Mouse (Mus musculus): ENCODE data around the gene Coasy. TPM values are rescaled to one million over a fixed set of nuclear protein-coding genes. Genes with fewer than 3 reads are reported as not detected.
A peak's percentile ranks its signal among the peaks of the same experiment; 100 is the strongest.

Gene Coasy
- polyA plus RNA-seq, 1 experiment from 2014 or later = 59.6 TPM

DNA sequence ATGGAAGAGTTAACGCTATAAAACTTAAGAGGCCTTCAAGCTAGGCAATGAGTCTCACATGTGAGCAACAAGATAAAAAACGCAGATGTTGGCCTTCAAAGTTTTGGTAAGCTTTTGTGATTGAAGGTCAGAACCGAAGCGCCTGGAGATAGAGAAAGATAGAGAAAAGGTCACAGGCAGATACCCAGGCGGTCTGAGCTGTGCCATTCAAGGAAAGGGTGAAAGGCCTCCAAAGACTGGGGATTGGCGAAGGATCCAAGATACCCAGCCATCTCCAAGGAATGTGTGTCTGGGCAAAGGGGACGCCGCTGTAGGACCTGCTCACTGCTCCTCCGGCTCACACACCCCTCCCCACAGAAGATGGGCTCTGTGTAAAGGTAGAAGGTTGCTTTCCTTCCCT lies 17.4 kb upstream of the Coasy start:
- no peak for DNase-seq (ENCODE audit: low spot score)
- peaks cover 41% of the 10 kb centered on the region for H3K4me1 ChIP-seq (replicated peaks)
- H3K36me3 ChIP-seq = peaks cover 40% of the 10 kb centered on the region
- 92% methylated on average over 9 of the region's 9 CpGs for WGBS
- H3K9me3 ChIP-seq = no peaks in the 10 kb centered on the region
- no peak overlapping the region for H3K4me3 ChIP-seq
- peaks cover 9% of the 10 kb centered on the region; the same call in 1 of the 2 replicates for H3K27me3 ChIP-seq (ENCODE audit: insufficient read depth, poor library complexity, severe bottlenecking)
- no peak overlapping the region for H3K27ac ChIP-seq

DNA sequence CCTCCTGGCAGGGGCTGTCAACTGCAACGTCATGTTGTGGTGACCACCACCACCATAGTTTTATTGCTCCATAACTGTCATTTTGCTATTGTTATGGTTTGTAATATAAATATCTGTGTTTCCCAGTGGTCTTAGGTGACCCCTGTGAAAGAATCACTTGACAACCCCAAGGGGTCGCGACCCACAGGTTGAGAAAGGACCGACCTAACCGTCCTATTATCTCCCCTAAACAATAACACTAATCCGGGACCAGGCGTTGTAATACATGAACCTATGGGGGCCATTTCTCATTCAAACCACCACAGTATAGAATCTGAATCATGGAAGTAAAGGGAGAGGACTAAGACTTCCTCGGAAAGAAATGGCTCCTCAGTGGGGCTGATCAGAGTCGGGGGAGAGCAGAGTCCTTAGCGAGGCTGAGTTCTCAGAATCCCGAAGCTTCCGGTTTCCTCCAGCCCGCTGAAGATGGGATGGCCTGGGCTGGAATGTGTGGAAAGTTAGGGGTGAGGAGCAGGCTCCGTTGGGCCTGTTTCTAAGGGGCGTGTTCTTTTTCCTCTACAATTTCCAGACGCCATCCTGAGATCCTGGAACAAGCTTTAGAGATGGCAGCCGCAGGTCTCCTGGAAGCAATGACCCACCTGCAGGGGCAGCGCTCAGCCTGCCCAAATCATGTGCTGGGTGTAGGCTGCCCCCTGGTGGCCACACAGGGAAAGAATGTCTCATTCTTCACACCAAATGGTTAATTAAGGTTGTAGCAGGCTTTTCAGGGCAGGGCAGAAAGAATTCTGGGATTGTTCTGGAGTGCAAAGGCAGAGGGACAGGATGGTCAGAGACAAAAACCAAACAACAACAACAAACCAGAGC lies 15.6 kb upstream of the Coasy start:
- H3K4me3 ChIP-seq = peak overlapping the region; percentile 50
- H3K27me3 ChIP-seq (ENCODE audit: insufficient read depth, poor library complexity, severe bottlenecking) = peaks cover 22% of the 10 kb centered on the region
- peak overlapping the region; percentile 69; the same call in 1 of the 2 replicates for H3K27ac ChIP-seq
- peak; percentile 88 for DNase-seq (ENCODE audit: low spot score)
- peaks cover 23% of the 10 kb centered on the region for H3K36me3 ChIP-seq
- 27% methylated on average over 18 of the region's 18 CpGs for WGBS
- no peaks in the 10 kb centered on the region for H3K9me3 ChIP-seq
- H3K4me1 ChIP-seq (replicated peaks) = peaks cover 49% of the 10 kb centered on the region

DNA sequence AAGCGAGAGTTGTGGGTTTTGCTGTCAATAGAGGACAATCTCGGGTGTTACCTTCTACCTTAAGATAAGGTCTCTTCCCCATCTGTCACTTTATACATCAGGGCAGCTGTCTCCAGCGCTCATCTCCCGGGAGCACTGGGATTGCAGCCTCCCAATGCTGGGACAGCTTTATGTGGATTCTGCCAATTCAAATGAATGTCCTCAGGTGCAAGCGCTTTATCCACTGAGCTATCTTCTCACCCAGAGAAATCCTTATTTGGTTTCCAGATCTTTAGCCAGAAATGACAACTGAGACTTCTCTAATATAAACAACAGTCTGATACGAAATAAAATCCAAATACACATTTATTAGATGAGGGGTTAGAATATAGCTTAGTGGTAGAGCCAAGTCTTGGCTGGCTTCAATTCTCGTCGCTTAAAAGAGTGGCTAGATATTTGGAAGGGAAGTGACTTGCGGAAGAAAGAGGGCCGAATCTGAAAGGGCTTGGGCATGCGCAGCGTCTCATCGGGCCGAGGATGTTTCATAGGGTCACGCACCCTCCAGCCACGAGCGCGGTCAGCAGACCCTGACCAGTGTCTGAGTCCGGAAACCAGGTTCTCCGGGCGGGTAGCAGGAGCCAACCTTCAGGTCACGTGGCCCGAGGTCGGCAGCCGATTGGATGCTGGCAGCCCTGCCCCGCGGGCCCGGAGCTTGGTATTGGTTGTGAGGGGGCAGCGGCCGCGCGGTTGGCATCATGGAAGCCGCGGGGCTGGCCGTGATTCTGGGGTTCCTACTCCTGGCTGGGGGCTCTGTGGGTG lies 12.8 kb upstream of the Coasy start, which contains the start of gene Naglu:
TSS of gene Naglu (plus strand) at position 622 of the 798 bp plus-strand sequence.
- Histone ChIP-seq H3K27ac (peak within 1 kb of the TSS; percentile 90), H3K4me3 (peak within 1 kb of the TSS; percentile 91), H3K9me3 (no peaks in the 10 kb centered on the region), H3K36me3 (0 out of 2 replicates have a peak, but pooled peaks cover 3% of the 10 kb centered on the region), H3K4me1 (replicated peaks) (peaks cover 29% of the 10 kb centered on the region), H3K27me3 (ENCODE audit: insufficient read depth, poor library complexity, severe bottlenecking) (peaks cover 29% of the 10 kb centered on the region)
- 5% methylated on average over 35 of the region's 35 CpGs for WGBS
- DNase-seq (ENCODE audit: low spot score) = peak; percentile 96

DNA sequence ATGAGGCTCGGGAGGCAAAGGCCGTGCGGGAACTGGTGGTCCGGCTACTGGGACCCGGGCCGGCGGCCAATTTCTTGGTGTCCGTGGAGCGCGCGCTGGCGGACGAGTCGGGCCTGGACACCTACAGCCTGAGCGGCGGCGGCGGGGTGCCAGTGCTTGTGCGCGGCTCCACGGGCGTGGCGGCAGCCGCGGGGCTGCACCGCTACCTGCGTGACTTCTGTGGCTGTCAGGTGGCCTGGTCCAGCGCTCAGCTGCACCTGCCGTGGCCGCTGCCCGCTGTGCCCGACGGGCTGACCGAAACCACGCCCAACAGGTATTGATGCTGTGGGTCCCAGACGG lies 12.2 kb upstream of the Coasy start:
- WGBS = under 1% methylated on average over 36 of the region's 36 CpGs
- 0 out of 2 replicates have a peak, but pooled peaks cover 3% of the 10 kb centered on the region for H3K36me3 ChIP-seq
- no peaks in the 10 kb centered on the region for H3K9me3 ChIP-seq
- peak overlapping the region; percentile 90 for H3K27ac ChIP-seq
- no peak for DNase-seq (ENCODE audit: low spot score)
- H3K4me3 ChIP-seq = peak overlapping the region; percentile 91
- H3K27me3 ChIP-seq (ENCODE audit: insufficient read depth, poor library complexity, severe bottlenecking) = peaks cover 29% of the 10 kb centered on the region
- H3K4me1 ChIP-seq (replicated peaks) = peaks cover 29% of the 10 kb centered on the region

DNA sequence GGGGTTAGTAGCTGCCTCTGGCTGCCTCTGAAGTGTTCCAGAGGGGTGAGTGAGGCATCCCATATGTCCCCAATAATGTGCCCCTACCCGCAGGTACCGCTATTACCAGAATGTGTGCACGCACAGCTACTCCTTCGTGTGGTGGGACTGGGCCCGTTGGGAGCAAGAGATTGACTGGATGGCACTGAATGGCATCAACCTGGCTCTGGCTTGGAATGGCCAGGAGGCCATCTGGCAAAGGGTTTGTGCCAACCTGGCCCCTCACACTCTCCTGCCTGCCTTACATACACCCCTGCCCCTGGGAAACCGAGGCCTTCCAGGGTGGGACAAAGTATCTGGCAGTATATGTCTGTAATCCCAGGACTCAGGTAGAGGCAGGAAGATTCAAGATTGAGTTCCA lies 11.4 kb upstream of the Coasy start:
- Histone ChIP-seq H3K4me1 (replicated peaks) (peaks cover 29% of the 10 kb centered on the region), H3K27me3 (ENCODE audit: insufficient read depth, poor library complexity, severe bottlenecking) (peaks cover 32% of the 10 kb centered on the region), H3K36me3 (0 out of 2 replicates have a peak, but pooled peaks cover 3% of the 10 kb centered on the region), H3K9me3 (no peaks in the 10 kb centered on the region), H3K4me3 (peak overlapping the region; percentile 91), H3K27ac (peak overlapping the region; percentile 40; the same call in 1 of the 2 replicates)
- 77% methylated on average over 6 of the region's 6 CpGs for WGBS
- DNase-seq (ENCODE audit: low spot score) = no peak

DNA sequence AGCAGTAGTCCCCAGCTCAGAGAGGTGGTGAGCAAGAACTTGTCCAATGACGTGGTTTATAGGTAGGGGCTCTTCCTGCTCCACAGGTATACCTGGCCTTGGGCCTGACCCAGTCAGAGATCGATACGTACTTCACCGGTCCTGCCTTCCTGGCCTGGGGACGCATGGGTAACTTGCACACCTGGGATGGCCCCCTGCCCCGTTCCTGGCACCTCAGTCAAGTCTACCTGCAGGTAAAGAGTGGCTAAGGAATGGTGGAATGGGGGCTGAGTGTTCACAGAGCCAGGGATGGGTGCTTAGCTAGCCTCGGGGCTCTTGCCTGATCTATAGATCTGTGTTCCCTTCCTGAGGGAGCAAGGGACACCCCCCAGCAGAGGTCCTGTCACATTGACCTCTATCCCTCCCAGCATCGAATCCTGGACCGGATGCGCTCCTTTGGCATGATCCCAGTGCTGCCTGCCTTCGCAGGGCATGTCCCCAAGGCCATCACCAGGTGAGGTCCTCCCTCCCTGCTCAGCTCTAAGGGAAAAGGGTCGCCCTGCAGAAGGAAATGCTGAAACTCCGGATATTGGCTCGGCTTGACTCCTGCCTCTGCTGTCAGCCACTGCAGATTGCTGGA lies 10.4 kb upstream of the Coasy start:
- H3K4me3 ChIP-seq = no peak overlapping the region
- H3K9me3 ChIP-seq = no peaks in the 10 kb centered on the region
- H3K27ac ChIP-seq = no peak overlapping the region
- H3K36me3 ChIP-seq = peaks cover 11% of the 10 kb centered on the region; the same call in 1 of the 2 replicates
- H3K27me3 ChIP-seq (ENCODE audit: insufficient read depth, poor library complexity, severe bottlenecking) = peaks cover 41% of the 10 kb centered on the region
- WGBS = 70% methylated on average over 14 of the region's 14 CpGs
- peaks cover 21% of the 10 kb centered on the region for H3K4me1 ChIP-seq (replicated peaks)
- DNase-seq (ENCODE audit: low spot score) = no peak

DNA sequence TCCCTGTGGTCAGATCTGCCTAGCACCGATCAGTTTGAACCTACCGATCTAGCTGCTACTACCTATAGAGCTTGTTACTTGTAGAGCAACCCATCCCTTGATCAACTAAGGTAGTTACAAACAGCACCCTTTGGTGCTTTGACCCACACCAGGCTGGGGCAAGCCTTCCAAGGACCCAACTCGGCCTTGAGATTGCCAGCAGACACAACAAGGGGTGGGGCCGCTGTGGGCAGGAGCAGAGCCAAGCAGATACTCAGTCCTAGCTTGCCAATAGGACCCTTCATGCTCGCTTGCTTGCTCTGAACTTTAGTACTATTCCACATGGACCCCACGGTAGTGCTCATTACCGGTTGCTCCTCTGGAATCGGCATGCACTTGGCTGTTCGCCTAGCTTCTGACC lies 4.2 kb upstream of the Coasy start, which contains the start of gene Hsd17b1:
TSS of gene Hsd17b1 (plus strand) at position 291 of the 400 bp plus-strand sequence.
- H3K27ac ChIP-seq = no peak within 1 kb of the TSS
- H3K27me3 ChIP-seq (ENCODE audit: insufficient read depth, poor library complexity, severe bottlenecking) = peaks cover 61% of the 10 kb centered on the region
- H3K4me1 ChIP-seq (replicated peaks) = peaks cover 23% of the 10 kb centered on the region
- H3K4me3 ChIP-seq = no peak within 1 kb of the TSS
- H3K36me3 ChIP-seq = peaks cover 13% of the 10 kb centered on the region; the same call in 1 of the 2 replicates
- H3K9me3 ChIP-seq = no peaks in the 10 kb centered on the region
- WGBS = 73% methylated on average over 9 of the region's 9 CpGs
- DNase-seq (ENCODE audit: low spot score) = no peak

DNA sequence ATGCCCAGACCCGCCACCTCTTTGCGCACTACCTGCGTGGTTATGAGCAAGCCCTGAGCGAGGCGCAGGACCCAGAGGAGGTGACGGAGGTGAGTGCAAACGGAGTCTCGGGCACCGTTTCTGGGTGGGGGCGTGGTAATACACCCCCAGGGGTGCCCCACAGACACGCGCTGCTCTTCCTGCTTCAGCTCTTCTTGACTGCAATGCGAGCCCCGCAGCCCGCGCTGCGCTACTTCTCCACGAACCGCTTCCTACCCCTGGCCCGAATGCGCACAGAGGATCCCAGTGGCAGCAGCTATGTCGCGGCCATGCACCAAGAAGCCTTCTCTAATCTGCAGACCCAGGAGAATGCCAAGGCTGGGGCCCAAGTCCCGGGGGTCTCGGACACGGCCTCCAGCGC lies 2.6 kb upstream of the Coasy start:
- DNase-seq (ENCODE audit: low spot score) = no peak
- Histone ChIP-seq H3K4me1 (replicated peaks) (peaks cover 37% of the 10 kb centered on the region), H3K27me3 (ENCODE audit: insufficient read depth, poor library complexity, severe bottlenecking) (peaks cover 61% of the 10 kb centered on the region), H3K27ac (no peak overlapping the region), H3K36me3 (peaks cover 15% of the 10 kb centered on the region), H3K4me3 (peak overlapping the region; percentile 6; the same call in 1 of the 2 replicates), H3K9me3 (no peaks in the 10 kb centered on the region)
- WGBS = 3% methylated on average over 27 of the region's 27 CpGs

DNA sequence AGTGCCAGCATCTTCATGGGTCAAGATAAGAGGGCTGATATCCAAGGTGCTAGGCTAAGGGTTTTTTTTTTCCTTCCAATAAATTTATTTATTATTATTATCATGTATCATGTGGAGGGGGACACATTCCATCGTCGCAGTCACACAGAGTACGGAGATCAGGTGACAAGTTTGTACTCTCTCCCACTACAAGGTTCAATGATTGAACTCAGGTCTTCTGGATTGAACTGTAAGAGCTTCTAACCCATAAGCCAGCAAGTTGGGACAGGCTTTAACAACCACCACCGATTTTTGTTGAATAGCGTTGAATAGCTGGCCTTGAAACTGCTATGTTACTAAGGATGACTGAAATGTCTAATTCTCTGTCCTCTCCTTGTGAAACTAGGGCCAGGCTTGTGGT lies 1.9 kb upstream of the Coasy start:
- WGBS = 68% methylated on average over 5 of the region's 5 CpGs
- Histone ChIP-seq H3K27ac (no peak overlapping the region), H3K36me3 (peaks cover 22% of the 10 kb centered on the region), H3K9me3 (no peaks in the 10 kb centered on the region), H3K27me3 (ENCODE audit: insufficient read depth, poor library complexity, severe bottlenecking) (peaks cover 61% of the 10 kb centered on the region), H3K4me1 (replicated peaks) (peaks cover 40% of the 10 kb centered on the region), H3K4me3 (no peak overlapping the region)
- DNase-seq (ENCODE audit: low spot score) = no peak

DNA sequence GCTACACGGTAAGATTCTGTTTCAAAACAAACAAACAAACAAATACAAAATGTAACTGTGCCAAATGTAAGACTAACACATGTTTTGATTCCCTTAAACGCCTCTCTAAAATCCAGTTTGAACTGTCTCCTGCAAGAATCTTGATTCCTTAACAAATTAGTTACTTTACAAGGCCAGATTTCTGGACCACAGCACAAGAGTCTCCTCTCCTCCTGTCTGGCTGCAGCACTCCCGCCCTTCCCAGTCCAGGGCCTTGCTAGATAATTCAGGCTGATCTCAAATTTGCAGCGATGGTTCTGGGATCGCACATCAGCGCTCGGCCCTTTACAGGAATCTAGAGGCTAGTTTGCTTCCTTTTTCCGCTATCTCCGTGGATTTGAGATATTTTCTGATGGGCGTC lies 706 bp upstream of the Coasy start:
- 8% methylated on average over 10 of the region's 10 CpGs for WGBS
- peaks cover 52% of the 10 kb centered on the region for H3K27me3 ChIP-seq (ENCODE audit: insufficient read depth, poor library complexity, severe bottlenecking)

DNA sequence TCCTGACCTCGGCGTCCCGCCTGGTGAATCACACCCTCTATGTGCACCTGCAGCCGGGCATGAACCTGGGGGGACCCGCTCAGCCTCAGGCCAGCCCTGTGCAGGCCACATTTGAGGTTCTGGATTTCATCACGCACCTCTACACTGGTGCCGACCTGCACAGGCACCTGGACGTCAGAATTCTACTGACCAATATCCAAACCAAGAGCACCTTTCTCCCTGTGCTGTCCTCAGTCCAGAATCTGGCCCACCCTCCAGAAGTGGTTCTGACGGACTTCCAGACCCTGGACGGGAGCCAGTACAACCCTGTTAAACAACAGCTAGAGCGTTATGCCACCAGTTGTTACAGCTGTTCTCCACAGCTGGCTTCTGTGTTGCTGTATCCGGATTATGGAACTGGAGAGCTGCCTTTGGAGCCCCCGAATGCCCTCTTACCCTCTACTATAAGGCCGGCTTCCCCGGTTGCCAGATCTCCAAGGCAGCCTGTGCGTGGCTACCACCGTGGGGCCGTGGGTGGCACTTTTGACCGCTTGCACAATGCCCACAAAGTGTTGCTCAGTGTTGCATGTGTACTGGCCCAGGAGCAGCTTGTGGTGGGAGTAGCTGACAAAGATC lies 825 bp downstream of the Coasy start:
- H3K4me1 ChIP-seq (replicated peaks) = peaks cover 64% of the 10 kb centered on the region

More for the DNA sequence above, 706 bp upstream of the Coasy start:
- no peak for DNase-seq (ENCODE audit: low spot score)
- no peaks in the 10 kb centered on the region for H3K9me3 ChIP-seq
- peak overlapping the region; percentile 87 for H3K4me3 ChIP-seq
- peak overlapping the region; percentile 91 for H3K27ac ChIP-seq
- peaks cover 52% of the 10 kb centered on the region for H3K4me1 ChIP-seq (replicated peaks)
- H3K36me3 ChIP-seq = peaks cover 26% of the 10 kb centered on the region

DNA sequence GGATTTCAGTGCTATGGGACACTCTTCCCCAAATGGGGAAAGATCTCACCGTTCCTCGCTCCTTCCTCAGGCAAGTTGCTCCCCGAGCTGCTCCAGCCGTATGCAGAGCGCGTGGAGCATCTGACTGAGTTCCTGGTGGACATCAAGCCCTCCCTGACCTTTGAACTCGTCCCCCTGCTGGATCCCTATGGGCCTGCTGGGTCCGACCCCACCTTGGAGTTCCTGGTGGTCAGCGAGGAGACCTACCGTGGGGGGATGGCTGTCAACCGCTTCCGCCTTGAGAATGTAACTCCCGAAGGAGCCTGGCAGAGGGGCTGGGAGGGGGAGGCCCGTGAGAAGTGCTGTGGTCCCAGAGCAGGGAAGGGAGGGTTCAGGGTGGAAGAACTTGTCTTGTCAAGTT lies 1.9 kb downstream of the Coasy start:
- Histone ChIP-seq H3K27ac (no peak overlapping the region), H3K27me3 (ENCODE audit: insufficient read depth, poor library complexity, severe bottlenecking) (peaks cover 26% of the 10 kb centered on the region), H3K4me3 (peak overlapping the region; percentile 16; the same call in 1 of the 2 replicates), H3K36me3 (peaks cover 29% of the 10 kb centered on the region), H3K4me1 (replicated peaks) (peaks cover 70% of the 10 kb centered on the region), H3K9me3 (no peaks in the 10 kb centered on the region)
- WGBS = 81% methylated on average over 14 of the region's 14 CpGs
- no peak for DNase-seq (ENCODE audit: low spot score)

More for the DNA sequence above, 825 bp downstream of the Coasy start:
- peak overlapping the region; percentile 91 for H3K27ac ChIP-seq
- peaks cover 19% of the 10 kb centered on the region for H3K36me3 ChIP-seq
- 36% methylated on average over 19 of the region's 19 CpGs for WGBS
- no peak for DNase-seq (ENCODE audit: low spot score)
- H3K27me3 ChIP-seq (ENCODE audit: insufficient read depth, poor library complexity, severe bottlenecking) = peaks cover 37% of the 10 kb centered on the region
- peak overlapping the region; percentile 87 for H3K4me3 ChIP-seq
- H3K9me3 ChIP-seq = no peaks in the 10 kb centered on the region
